Mouse (Mus musculus) lung, embryonic 15.5 days (tissue): ENCODE data around the gene Olfr1361. TPM values are rescaled to one million over a fixed set of nuclear protein-coding genes. Genes with fewer than 3 reads are reported as not detected.
A peak's percentile ranks its signal among the peaks of the same experiment; 100 is the strongest.

Source experiments
- ATAC-seq: fragments of 200-750 bp; cut with Nextera tagmentation; 2 replicates; pipeline ENCODE4 v1.8.0; 2017; ENCODE audit warnings: moderate number of reproducible peaks, borderline replicate concordance; ENCODE audit not compliant: low FRiP score, low TSS enrichment; ENCODE audit errors: extremely low read depth
- H3K27ac ChIP-seq: fragments of 300-500 bp; sonication (generic); 2 replicates; pipeline ENCODE4 v1.5.1; 2015; ENCODE audit warnings: moderate library complexity, mild to moderate bottlenecking, inconsistent platforms
- H3K27me3 ChIP-seq: fragments of 300-500 bp; sonication (generic); 2 replicates; pipeline ENCODE4 v1.6.1; 2015; ENCODE audit warnings: inconsistent platforms
- H3K36me3 ChIP-seq: fragments of 300-500 bp; sonication (generic); 2 replicates; pipeline ENCODE4 v1.6.1; 2015; ENCODE audit warnings: inconsistent platforms
- H3K4me1 ChIP-seq: fragments of 300-500 bp; sonication (generic); 2 replicates; pipeline ENCODE4 v1.6.1; 2015; ENCODE audit warnings: inconsistent platforms
- H3K4me2 ChIP-seq: fragments of 300-500 bp; sonication (generic); 2 replicates; pipeline ENCODE4 v1.6.1; 2015; ENCODE audit warnings: inconsistent platforms, mild to moderate bottlenecking, moderate library complexity
- H3K4me3 ChIP-seq: fragments of 300-500 bp; sonication (generic); 2 replicates; pipeline ENCODE4 v1.5.1; 2015; ENCODE audit warnings: mild to moderate bottlenecking, inconsistent platforms
- H3K9ac ChIP-seq: fragments of 300-500 bp; sonication (generic); 2 replicates; pipeline ENCODE4 v1.6.1; 2015; ENCODE audit warnings: inconsistent platforms
- H3K9me3 ChIP-seq: fragments of 300-500 bp; sonication (generic); 2 replicates; pipeline ENCODE4 v1.6.1; 2016; ENCODE audit warnings: inconsistent platforms
- WGBS: fragments of 180-500 bp; shearing (Covaris S2); methylation state at CpG from one replicate; pipeline ENCODE4 v1.1.7; 2015; 5-methylcytosine and 5-hydroxymethylcytosine counted together
- polyA plus RNA-seq: library from polyadenylated mRNA; unstranded; fragments of >200 nt; fragmentation: Nextera tagmentation; extraction: Ambion mirVana; gene quantifications from 2 replicates; pipeline ENCODE4 v1.2.1, GENCODE M21; 2015

Gene Olfr1361
- polyA plus RNA-seq, result not detected in 2 replicates

- no peaks in the 10 kb centered on the region for H3K4me1 ChIP-seq
- no peak within 1 kb of the TSS for H3K9ac ChIP-seq
- no peaks in the 10 kb centered on the region for H3K27me3 ChIP-seq
- no peaks in the 10 kb centered on the region for H3K36me3 ChIP-seq
- no peak within 1 kb of the TSS for H3K4me3 ChIP-seq
- H3K9me3 ChIP-seq, result no peaks in the 10 kb centered on the region
- H3K27ac ChIP-seq, result no peak within 1 kb of the TSS
- no peak for ATAC-seq
- H3K4me2 ChIP-seq, result no peak within 1 kb of the TSS
- WGBS, result 64% methylated on average over 2 of the region's 2 CpGs
These were observed at the start of gene Olfr1361 for GRCm38 (mm10) chr13:21663286-21663685. TSS of gene Olfr1361 (minus strand) at chr13:21663386.

- no peak overlapping the region for H3K9ac ChIP-seq
- no peak for ATAC-seq
- H3K4me1 ChIP-seq, result peaks cover 10% of the 10 kb centered on the region
- H3K4me3 ChIP-seq, result peak overlapping the region; percentile 75
- H3K27ac ChIP-seq, result no peak overlapping the region
- H3K27me3 ChIP-seq, result no peaks in the 10 kb centered on the region
- WGBS, result 19% methylated on average over 4 of the region's 4 CpGs
- H3K4me2 ChIP-seq, result peak overlapping the region; percentile 61
- no peaks in the 10 kb centered on the region for H3K36me3 ChIP-seq
- H3K9me3 ChIP-seq, result no peaks in the 10 kb centered on the region
These were observed 48.5 kb upstream of the Olfr1361 start for GRCm38 (mm10) chr13:21711698-21712097.

- peak overlapping the region; percentile 75 for H3K4me3 ChIP-seq
- peak overlapping the region; percentile 61 for H3K4me2 ChIP-seq
- H3K4me1 ChIP-seq, result peaks cover 10% of the 10 kb centered on the region
- WGBS, result under 1% methylated on average over 22 of the region's 22 CpGs
- no peaks in the 10 kb centered on the region for H3K36me3 ChIP-seq
- peak overlapping the region; percentile 49; the same call in 1 of the 2 replicates for H3K27ac ChIP-seq
- H3K27me3 ChIP-seq, result no peaks in the 10 kb centered on the region
- peak overlapping the region; percentile 39; the same call in 1 of the 2 replicates for H3K9ac ChIP-seq
- ATAC-seq, result peak; percentile 78; the same call in 1 of the 2 replicates
- no peaks in the 10 kb centered on the region for H3K9me3 ChIP-seq
These were observed 47.8 kb upstream of the Olfr1361 start for GRCm38 (mm10) chr13:21710821-21711525.

- Histone ChIP-seq H3K9me3 (no peaks in the 10 kb centered on the region), H3K36me3 (no peaks in the 10 kb centered on the region), H3K9ac (peak overlapping the region; percentile 55), H3K4me3 (peak overlapping the region; percentile 75), H3K4me1 (peaks cover 6% of the 10 kb centered on the region), H3K4me2 (peak overlapping the region; percentile 61), H3K27ac (peak overlapping the region; percentile 93), H3K27me3 (no peaks in the 10 kb centered on the region)
- peak; percentile 73; the same call in 1 of the 2 replicates for ATAC-seq
- WGBS, result under 1% methylated on average over 32 of the region's 32 CpGs
These were observed 47.0 kb upstream of the Olfr1361 start for GRCm38 (mm10) chr13:21710031-21710711.

- Histone ChIP-seq H3K4me1 (0 out of 2 replicates have a peak, but pooled peaks cover 2% of the 10 kb centered on the region), H3K9me3 (no peaks in the 10 kb centered on the region), H3K27ac (no peak overlapping the region), H3K4me3 (no peak overlapping the region), H3K27me3 (no peaks in the 10 kb centered on the region), H3K9ac (no peak overlapping the region), H3K36me3 (no peaks in the 10 kb centered on the region), H3K4me2 (no peak overlapping the region)
- ATAC-seq, result no peak
- 66% methylated on average over 4 of the region's 4 CpGs for WGBS
These were observed 43.5 kb upstream of the Olfr1361 start for GRCm38 (mm10) chr13:21706669-21707068.

GRCm38 (mm10) chr13:21697811-21698210, 34.6 kb upstream of the Olfr1361 start, which contains the start of gene Olfr1359:
TSS of gene Olfr1359 (plus strand) at chr13:21698111.
- no peaks in the 10 kb centered on the region for H3K36me3 ChIP-seq
- no peak within 1 kb of the TSS for H3K4me3 ChIP-seq
- no peaks in the 10 kb centered on the region for H3K4me1 ChIP-seq
- no peak within 1 kb of the TSS for H3K9ac ChIP-seq
- no peak within 1 kb of the TSS for H3K4me2 ChIP-seq
- no peaks in the 10 kb centered on the region for H3K9me3 ChIP-seq
- no peaks in the 10 kb centered on the region for H3K27me3 ChIP-seq
- H3K27ac ChIP-seq, result no peak within 1 kb of the TSS
- ATAC-seq, result no peak

GRCm38 (mm10) chr13:21677305-21677704, 14.1 kb upstream of the Olfr1361 start, which contains the start of gene Olfr1360:
TSS of gene Olfr1360 (minus strand) at chr13:21677405.
- no peak for ATAC-seq
- Histone ChIP-seq H3K27me3 (no peaks in the 10 kb centered on the region), H3K4me3 (no peak within 1 kb of the TSS), H3K4me2 (no peak within 1 kb of the TSS), H3K27ac (no peak within 1 kb of the TSS), H3K9ac (no peak within 1 kb of the TSS), H3K9me3 (no peaks in the 10 kb centered on the region), H3K36me3 (no peaks in the 10 kb centered on the region), H3K4me1 (no peaks in the 10 kb centered on the region)
- WGBS, result 88% methylated on average over 2 of the region's 2 CpGs

- no peak within 1 kb of the TSS for H3K4me3 ChIP-seq
- H3K4me2 ChIP-seq, result no peak within 1 kb of the TSS
- no peaks in the 10 kb centered on the region for H3K4me1 ChIP-seq
- H3K27ac ChIP-seq, result no peak within 1 kb of the TSS
- H3K9me3 ChIP-seq, result no peaks in the 10 kb centered on the region
- 82% methylated on average over 2 of the region's 2 CpGs for WGBS
- H3K9ac ChIP-seq, result no peak within 1 kb of the TSS
- no peaks in the 10 kb centered on the region for H3K36me3 ChIP-seq
- no peaks in the 10 kb centered on the region for H3K27me3 ChIP-seq
- ATAC-seq, result no peak
These were observed 20.8 kb downstream of the Olfr1361 start, which contains the start of gene Olfr11 for GRCm38 (mm10) chr13:21642418-21642817. TSS of gene Olfr11 (minus strand) at chr13:21642518.

GRCm38 (mm10) chr13:21613922-21614321, 49.3 kb downstream of the Olfr1361 start, which contains the start of gene Olfr1362:
TSS of gene Olfr1362 (minus strand) at chr13:21614022.
- H3K9me3 ChIP-seq, result no peaks in the 10 kb centered on the region
- no peak for ATAC-seq
- no peak within 1 kb of the TSS for H3K4me2 ChIP-seq
- no peaks in the 10 kb centered on the region for H3K4me1 ChIP-seq
- H3K9ac ChIP-seq, result no peak within 1 kb of the TSS
- H3K27me3 ChIP-seq, result no peaks in the 10 kb centered on the region
- H3K27ac ChIP-seq, result no peak within 1 kb of the TSS
- H3K4me3 ChIP-seq, result no peak within 1 kb of the TSS
- no peaks in the 10 kb centered on the region for H3K36me3 ChIP-seq

Other genes with a start within 250 kb of the Olfr1361 start
- 2.8 and 3.0 TPM in 2 replicates for gene Pgbd1, start 222.3 kb downstream of the Olfr1361 start, polyA plus RNA-seq
- 31.3 and 33.8 TPM in 2 replicates for gene Zscan26, start 209.7 kb downstream of the Olfr1361 start, polyA plus RNA-seq
- gene Nkapl, start 194.9 kb downstream of the Olfr1361 start, polyA plus RNA-seq, result 3.1 and 3.8 TPM in 2 replicates
- gene Zkscan4, start 184.5 kb downstream of the Olfr1361 start, polyA plus RNA-seq, result 3.4 TPM in 2 replicates
- gene Gm10065, start 183.9 kb downstream of the Olfr1361 start, polyA plus RNA-seq, result not detected in 2 replicates
- gene AK157302, start 168.2 kb downstream of the Olfr1361 start, polyA plus RNA-seq, result 0.29 and 0.31 TPM in 2 replicates
- gene Gm11273, start 162.0 kb downstream of the Olfr1361 start, polyA plus RNA-seq, result 4.9 and 6.1 TPM in 2 replicates
- 5.5 and 6.8 TPM in 2 replicates for gene Zkscan8, start 132.3 kb downstream of the Olfr1361 start, polyA plus RNA-seq
- gene Olfr1366, start 120.6 kb downstream of the Olfr1361 start, polyA plus RNA-seq, result 0.10 and 0.26 TPM in 2 replicates
- 0.04 TPM in 1 of 2 replicates, not detected in the other for gene Olfr1535, start 103.5 kb downstream of the Olfr1361 start, polyA plus RNA-seq
- gene Olfr1364, start 81.6 kb downstream of the Olfr1361 start, polyA plus RNA-seq, result not detected in 2 replicates
- not detected in 2 replicates for gene Olfr1362, start 49.4 kb downstream of the Olfr1361 start, polyA plus RNA-seq
- gene Olfr11, start 20.9 kb downstream of the Olfr1361 start, polyA plus RNA-seq, result not detected in 2 replicates
- gene Olfr1360, start 14.0 kb upstream of the Olfr1361 start, polyA plus RNA-seq, result not detected in 2 replicates
- not detected in 2 replicates for gene Olfr1359, start 34.7 kb upstream of the Olfr1361 start, polyA plus RNA-seq
- gene Hist1h2bl, start 52.8 kb upstream of the Olfr1361 start, polyA plus RNA-seq, result 2.0 and 3.0 TPM in 2 replicates
- gene Hist1h2ai, start 53.0 kb upstream of the Olfr1361 start, polyA plus RNA-seq, result 25.5 and 29.4 TPM in 2 replicates
- gene Hist1h3h, start 54.3 kb upstream of the Olfr1361 start, polyA plus RNA-seq, result 11.8 and 14.4 TPM in 2 replicates
- gene Hist1h2bm, start 58.7 kb upstream of the Olfr1361 start, polyA plus RNA-seq, result 4.5 and 5.5 TPM in 2 replicates
- 1.8 and 3.1 TPM in 2 replicates for gene Hist1h4j, start 71.7 kb upstream of the Olfr1361 start, polyA plus RNA-seq
- gene Hist1h4k, start 87.1 kb upstream of the Olfr1361 start, polyA plus RNA-seq, result 3.1 and 6.3 TPM in 2 replicates
- 43.1 and 47.1 TPM in 2 replicates for gene Hist1h2ak, start 90.4 kb upstream of the Olfr1361 start, polyA plus RNA-seq
- 5.5 and 6.1 TPM in 2 replicates for gene Hist1h2bn, start 90.7 kb upstream of the Olfr1361 start, polyA plus RNA-seq
- gene Hist1h1b, start 117.2 kb upstream of the Olfr1361 start, polyA plus RNA-seq, result 41.4 and 42.0 TPM in 2 replicates
- gene Hist1h3i, start 120.0 kb upstream of the Olfr1361 start, polyA plus RNA-seq, result 137 and 172 TPM in 2 replicates
- gene Hist1h2an, start 123.8 kb upstream of the Olfr1361 start, polyA plus RNA-seq, result 10.7 and 22.4 TPM in 2 replicates
- 2.1 and 3.1 TPM in 2 replicates for gene Hist1h2bp, start 124.1 kb upstream of the Olfr1361 start, polyA plus RNA-seq
- gene Hist1h2bq, start 146.8 kb upstream of the Olfr1361 start, polyA plus RNA-seq, result 23.1 and 31.1 TPM in 2 replicates
- gene Hist1h2ao, start 147.1 kb upstream of the Olfr1361 start, polyA plus RNA-seq, result 1.7 TPM in 1 of 2 replicates, not detected in the other
- not detected in 2 replicates for gene Hist1h4m, start 148.4 kb upstream of the Olfr1361 start, polyA plus RNA-seq
- 19.5 and 22.5 TPM in 2 replicates for gene Hist1h4n, start 168.8 kb upstream of the Olfr1361 start, polyA plus RNA-seq
- gene Hist1h2ap, start 170.1 kb upstream of the Olfr1361 start, polyA plus RNA-seq, result 3,976 and 4,351 TPM in 2 replicates
- 26.7 and 30.8 TPM in 2 replicates for gene Hist1h2br, start 170.4 kb upstream of the Olfr1361 start, polyA plus RNA-seq